Mouse (Mus musculus): ENCODE results near the gene Myt1l. TPM values are rescaled to one million over a fixed set of nuclear protein-coding genes. Genes with fewer than 3 reads are reported as not detected.

The Myt1l gene
- total RNA-seq, 2 experiments from 2014 or later: not detected

DNA sequence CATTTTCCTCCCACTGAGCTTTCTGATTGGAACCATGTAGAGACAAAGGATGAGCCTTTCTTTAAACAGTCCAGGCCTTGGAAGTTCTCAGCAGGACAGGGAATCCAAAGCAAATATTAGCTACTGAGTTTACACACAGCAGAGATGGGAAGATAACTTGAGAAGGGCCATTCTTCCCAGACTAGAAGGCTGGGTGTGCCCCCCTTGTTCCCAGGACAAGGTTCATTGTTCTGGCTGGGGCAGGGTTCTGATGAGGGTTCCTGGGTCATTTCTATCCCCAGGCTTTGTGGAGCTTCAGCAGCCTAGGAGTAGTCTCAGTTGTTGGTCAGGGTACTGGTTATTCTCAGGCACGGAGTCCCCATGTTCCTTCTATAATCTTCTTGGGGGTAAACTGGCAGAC, 432.9 kb downstream of the Myt1l start:
- no peak for DNase-seq

DNA sequence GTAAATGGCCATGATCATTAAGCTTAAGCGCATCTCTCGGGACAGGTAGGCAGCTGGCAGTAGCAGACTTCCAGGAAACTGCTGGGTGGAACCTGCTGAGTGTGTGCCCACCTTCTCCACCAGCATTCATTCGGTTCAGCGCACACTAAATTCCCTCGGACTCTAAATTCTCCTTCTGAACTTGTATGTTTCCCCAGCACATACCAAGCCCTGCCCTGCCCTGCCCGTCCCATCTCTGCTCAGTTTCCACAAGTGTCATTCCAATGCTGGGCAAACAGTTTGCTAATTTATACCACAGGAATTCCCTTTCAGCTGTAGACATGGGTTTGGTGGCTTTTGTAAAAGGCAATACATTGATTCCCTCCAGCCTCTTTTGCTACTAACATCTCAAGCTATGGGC, 436.8 kb downstream of the Myt1l start:
- DNase-seq: no peak

DNA sequence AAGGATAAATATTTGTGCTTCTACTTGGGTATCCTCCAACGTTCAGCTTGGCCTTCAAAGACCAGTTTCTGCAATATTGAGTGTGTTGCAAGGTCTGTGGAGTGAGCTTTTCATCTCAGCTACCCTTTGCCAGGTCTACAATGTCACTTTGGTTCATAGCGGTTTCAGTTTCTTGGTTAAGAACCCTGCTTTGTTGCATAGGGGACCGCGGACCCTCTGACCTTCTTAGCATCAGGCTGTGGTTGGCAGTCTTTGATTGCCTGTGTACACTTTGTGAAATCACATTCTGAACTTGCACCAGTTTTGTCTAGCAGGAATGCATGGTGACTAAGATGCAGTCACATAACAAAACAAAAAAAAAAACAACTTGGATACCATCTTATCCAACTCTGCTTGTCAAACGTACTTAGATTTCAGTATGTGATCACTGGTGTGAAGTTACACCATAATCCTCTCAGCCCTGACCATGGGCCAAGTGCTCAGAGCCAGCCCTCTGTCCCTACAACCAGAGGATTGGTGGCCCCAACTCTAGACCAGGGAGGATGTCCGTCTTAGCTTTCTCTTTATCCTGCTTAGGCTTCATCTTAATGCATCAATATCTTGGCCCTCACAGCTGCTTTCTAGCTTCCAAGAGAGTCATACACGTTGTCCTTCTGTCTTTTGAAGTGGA, 443.7 kb downstream of the Myt1l start:
- DNase-seq: no peak

DNA sequence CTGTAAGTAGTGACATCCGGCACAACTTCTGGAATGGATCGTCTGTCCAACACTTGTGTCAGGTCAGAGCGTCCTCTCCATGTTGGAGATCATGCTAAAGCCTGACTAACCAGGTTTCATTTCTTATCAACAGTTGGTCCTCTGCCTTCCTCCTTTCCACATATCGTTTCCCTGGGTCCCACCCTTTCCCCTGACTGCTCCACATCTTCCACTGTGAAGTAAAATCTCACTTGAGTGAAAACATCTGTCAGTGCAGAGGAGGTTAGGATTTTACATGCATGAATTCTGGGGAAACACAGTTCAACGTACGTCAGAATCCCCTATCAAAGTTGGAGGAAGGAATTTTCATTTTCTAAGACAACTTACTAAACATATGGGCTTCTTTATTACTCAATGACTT, 444.3 kb downstream of the Myt1l start:
- peak; percentile 47 to 53 for DNase-seq

Data from heart, adult 18-20 months (tissue).